Mouse (Mus musculus): ENCODE data around the gene Grb10. TPM values are rescaled to one million over a fixed set of nuclear protein-coding genes. Genes with fewer than 3 reads are reported as not detected.
A peak's percentile ranks its signal among the peaks of the same experiment; 100 is the strongest.

The Grb10 gene
- total and polyA plus RNA-seq, 3 experiments = 0.30 to 0.33 TPM; not detected in 1

GRCm38 (mm10) chr11:11890139-11890741 lies 148.2 kb downstream of the Grb10 start:
- Histone ChIP-seq H3K4me3 (ENCODE audit: low read depth, low read length) (no peak overlapping the region), H3K27me3 (ENCODE audit: insufficient read depth, low read length) (peaks cover 70% of the 10 kb centered on the region), H3K4me1 (ENCODE audit: insufficient read depth, low read depth, low read length) (peaks cover 32% of the 10 kb centered on the region), H3K9me3 (replicated peaks) (no peaks in the 10 kb centered on the region), H3K36me3 (replicated peaks) (no peaks in the 10 kb centered on the region)
- no peak for ATAC-seq (ENCODE audit: extremely low read depth, insufficient number of reproducible peaks, low FRiP score, poor library complexity, severe bottlenecking)
- DNase-seq (ENCODE audit: low spot score) = no peak
- TF ChIP-seq GATA1 (IDR thresholded peaks at IDR 0.05; ENCODE audit: borderline replicate concordance, low read length) (no peak), CTCF (IDR thresholded peaks at IDR 0.05; ENCODE audit: low read depth, low read length) (no peak), GATA2 (IDR thresholded peaks at IDR 0.05; ENCODE audit: borderline replicate concordance, low read depth, low read length) (no peak), TAL1 (conservative IDR thresholded peaks at IDR 0.05; ENCODE audit: low read depth, low read length) (no peak), POLR2AphosphoS5 (IDR thresholded peaks at IDR 0.05; ENCODE audit: insufficient replicate concordance, low read depth, low read length) (no peak)

DNA sequence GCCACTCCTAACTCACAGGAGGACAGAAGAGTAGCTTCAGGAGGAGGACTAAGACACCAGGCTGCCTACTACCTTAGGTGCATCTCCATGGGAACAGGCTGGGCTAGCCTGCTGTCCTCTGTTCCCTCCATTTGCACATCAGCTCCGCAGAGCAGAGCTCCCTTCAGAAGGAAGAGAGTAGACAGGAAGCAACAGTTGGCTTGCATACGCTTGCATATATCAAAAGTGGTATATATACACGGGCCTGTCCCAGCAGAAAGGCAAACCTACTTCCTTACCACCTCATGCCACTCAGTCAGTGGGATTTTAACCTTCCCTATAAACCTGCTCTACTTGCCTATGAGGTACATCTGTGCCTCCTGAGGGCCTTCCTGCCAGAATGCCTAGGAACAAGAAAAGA lies 149.8 kb downstream of the Grb10 start:
- Histone ChIP-seq H3K9me3 (replicated peaks) (no peaks in the 10 kb centered on the region), H3K36me3 (replicated peaks) (no peaks in the 10 kb centered on the region), H3K4me1 (ENCODE audit: insufficient read depth, low read depth, low read length) (peaks cover 41% of the 10 kb centered on the region), H3K27me3 (ENCODE audit: insufficient read depth, low read length) (peaks cover 65% of the 10 kb centered on the region), H3K4me3 (ENCODE audit: low read depth, low read length) (no peak overlapping the region)
- ATAC-seq (ENCODE audit: extremely low read depth, insufficient number of reproducible peaks, low FRiP score, poor library complexity, severe bottlenecking) (no peak), DNase-seq (ENCODE audit: low spot score) (no peak)
- no peak for TF ChIP-seq CTCF (IDR thresholded peaks at IDR 0.05; ENCODE audit: low read depth, low read length)
- TF ChIP-seq TAL1 (conservative IDR thresholded peaks at IDR 0.05; ENCODE audit: low read depth, low read length) = no peak
- TF ChIP-seq GATA2 (IDR thresholded peaks at IDR 0.05; ENCODE audit: borderline replicate concordance, low read depth, low read length) = no peak

- TF ChIP-seq TAL1 (conservative IDR thresholded peaks at IDR 0.05; ENCODE audit: low read depth, low read length) (no peak), GATA1 (IDR thresholded peaks at IDR 0.05; ENCODE audit: borderline replicate concordance, low read length) (no peak), CTCF (IDR thresholded peaks at IDR 0.05; ENCODE audit: low read depth, low read length) (no peak), GATA2 (IDR thresholded peaks at IDR 0.05; ENCODE audit: borderline replicate concordance, low read depth, low read length) (no peak), POLR2AphosphoS5 (IDR thresholded peaks at IDR 0.05; ENCODE audit: insufficient replicate concordance, low read depth, low read length) (no peak)
- Histone ChIP-seq H3K9me3 (replicated peaks) (no peaks in the 10 kb centered on the region), H3K4me3 (ENCODE audit: low read depth, low read length) (no peak overlapping the region), H3K4me1 (ENCODE audit: insufficient read depth, low read depth, low read length) (peaks cover 44% of the 10 kb centered on the region), H3K27me3 (ENCODE audit: insufficient read depth, low read length) (peaks cover 65% of the 10 kb centered on the region), H3K36me3 (replicated peaks) (no peaks in the 10 kb centered on the region)
- ATAC-seq (ENCODE audit: extremely low read depth, insufficient number of reproducible peaks, low FRiP score, poor library complexity, severe bottlenecking) (no peak), DNase-seq (ENCODE audit: low spot score) (no peak)
Measured at GRCm38 (mm10) chr11:11888051-11888450, 150.4 kb downstream of the Grb10 start.

DNA sequence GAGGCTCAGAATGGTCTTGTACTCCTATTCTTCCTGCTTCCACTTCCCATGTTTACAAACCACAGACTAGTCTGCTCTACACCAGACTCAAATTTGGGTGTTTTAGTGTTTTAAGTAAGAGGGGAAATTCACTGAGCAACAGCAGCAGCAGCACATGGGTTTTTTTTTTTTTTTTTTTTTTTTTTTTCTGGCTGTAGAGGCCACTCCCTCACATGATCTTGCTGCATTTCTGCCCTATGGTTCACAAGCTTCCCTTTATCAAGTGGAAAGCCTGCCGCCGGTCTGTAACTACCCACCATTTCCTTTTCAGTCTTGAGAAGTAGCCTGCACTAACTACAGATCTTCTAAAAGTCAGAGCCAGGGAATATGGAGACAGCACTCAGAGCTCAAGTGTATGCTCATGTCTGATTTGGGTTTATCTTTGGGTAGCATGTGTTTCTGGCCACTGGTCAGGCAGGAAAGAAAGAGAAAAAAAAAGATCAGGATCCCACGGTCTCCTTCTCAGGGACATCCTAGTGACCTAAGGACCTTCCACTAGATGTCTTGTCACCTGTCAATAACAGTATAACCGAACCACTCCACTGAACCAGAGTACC lies 152.0 kb downstream of the Grb10 start:
- TF ChIP-seq GATA1 (IDR thresholded peaks at IDR 0.05; ENCODE audit: borderline replicate concordance, low read length) (no peak), POLR2AphosphoS5 (IDR thresholded peaks at IDR 0.05; ENCODE audit: insufficient replicate concordance, low read depth, low read length) (no peak)
- H3K36me3 ChIP-seq (replicated peaks) = no peaks in the 10 kb centered on the region
- peaks cover 68% of the 10 kb centered on the region for H3K27me3 ChIP-seq (ENCODE audit: insufficient read depth, low read length)
- peaks cover 58% of the 10 kb centered on the region for H3K4me1 ChIP-seq (ENCODE audit: insufficient read depth, low read depth, low read length)
- no peak for DNase-seq (ENCODE audit: low spot score)
- H3K4me3 ChIP-seq (ENCODE audit: low read depth, low read length) = no peak overlapping the region
- no peaks in the 10 kb centered on the region for H3K9me3 ChIP-seq (replicated peaks)
- ATAC-seq (ENCODE audit: extremely low read depth, insufficient number of reproducible peaks, low FRiP score, poor library complexity, severe bottlenecking) = peak; percentile 41; the same call in 1 of the 2 replicates

GRCm38 (mm10) chr11:11885921-11886320 lies 152.6 kb downstream of the Grb10 start:
- DNase-seq (ENCODE audit: low spot score) = no peak
- TF ChIP-seq GATA1 (IDR thresholded peaks at IDR 0.05; ENCODE audit: borderline replicate concordance, low read length) (no peak), POLR2AphosphoS5 (IDR thresholded peaks at IDR 0.05; ENCODE audit: insufficient replicate concordance, low read depth, low read length) (no peak), CTCF (IDR thresholded peaks at IDR 0.05; ENCODE audit: low read depth, low read length) (no peak), TAL1 (conservative IDR thresholded peaks at IDR 0.05; ENCODE audit: low read depth, low read length) (no peak), GATA2 (IDR thresholded peaks at IDR 0.05; ENCODE audit: borderline replicate concordance, low read depth, low read length) (no peak)
- H3K4me1 ChIP-seq (ENCODE audit: insufficient read depth, low read depth, low read length) = peaks cover 64% of the 10 kb centered on the region

DNA sequence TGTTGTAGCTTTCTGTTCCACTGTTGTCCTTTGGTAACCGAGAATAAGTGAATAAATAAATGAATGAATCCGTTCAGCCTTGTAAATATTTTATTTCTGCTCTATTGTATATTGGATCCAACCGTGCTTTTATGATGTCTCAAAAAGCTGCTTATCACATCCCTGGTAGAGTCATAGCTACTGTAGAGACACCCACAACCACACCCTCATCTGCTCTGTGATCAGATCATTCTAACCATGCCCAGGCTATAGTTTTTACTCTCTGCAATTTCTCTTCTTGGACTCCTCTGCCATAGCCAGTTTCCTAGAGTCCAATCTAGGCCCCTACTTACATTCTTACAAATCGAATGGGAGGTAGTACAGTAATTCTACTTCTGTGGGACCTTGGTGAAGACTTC lies 153.2 kb downstream of the Grb10 start:
- peaks cover 71% of the 10 kb centered on the region for H3K4me1 ChIP-seq (ENCODE audit: insufficient read depth, low read depth, low read length)
- H3K4me3 ChIP-seq (ENCODE audit: low read depth, low read length) = no peak overlapping the region
- H3K9me3 ChIP-seq (replicated peaks) = no peaks in the 10 kb centered on the region
- H3K27me3 ChIP-seq (ENCODE audit: insufficient read depth, low read length) = peaks cover 66% of the 10 kb centered on the region
- H3K36me3 ChIP-seq (replicated peaks) = no peaks in the 10 kb centered on the region
- DNase-seq (ENCODE audit: low spot score) (no peak), ATAC-seq (ENCODE audit: extremely low read depth, insufficient number of reproducible peaks, low FRiP score, poor library complexity, severe bottlenecking) (no peak; the same call in 1 of the 2 replicates)
- no peak for TF ChIP-seq GATA2 (IDR thresholded peaks at IDR 0.05; ENCODE audit: borderline replicate concordance, low read depth, low read length)
- no peak for TF ChIP-seq TAL1 (conservative IDR thresholded peaks at IDR 0.05; ENCODE audit: low read depth, low read length)
- no peak for TF ChIP-seq POLR2AphosphoS5 (IDR thresholded peaks at IDR 0.05; ENCODE audit: insufficient replicate concordance, low read depth, low read length)
- TF ChIP-seq GATA1 (IDR thresholded peaks at IDR 0.05; ENCODE audit: borderline replicate concordance, low read length) = no peak
- TF ChIP-seq CTCF (IDR thresholded peaks at IDR 0.05; ENCODE audit: low read depth, low read length) = no peak

More at GRCm38 (mm10) chr11:11885921-11886320, 152.6 kb downstream of the Grb10 start:
- Histone ChIP-seq H3K9me3 (replicated peaks) (no peaks in the 10 kb centered on the region), H3K27me3 (ENCODE audit: insufficient read depth, low read length) (peaks cover 66% of the 10 kb centered on the region), H3K4me3 (ENCODE audit: low read depth, low read length) (no peak overlapping the region), H3K36me3 (replicated peaks) (no peaks in the 10 kb centered on the region)
- no peak for ATAC-seq (ENCODE audit: extremely low read depth, insufficient number of reproducible peaks, low FRiP score, poor library complexity, severe bottlenecking)
